Mouse (Mus musculus): Measurements from ENCODE around the gene Gm3486. TPM values are rescaled to one million over a fixed set of nuclear protein-coding genes. Genes with fewer than 3 reads are reported as not detected.
"Not testable (repeated sequence)": the region's sequence is repeated elsewhere in the genome, so short reads cannot be mapped to it uniquely, and the experiment has no call there.

Gm3486 gene
- not detected in 2 replicates for polyA plus RNA-seq (2016; fragmentation: Nextera tagmentation; extraction: Ambion mirVana)

DNA sequence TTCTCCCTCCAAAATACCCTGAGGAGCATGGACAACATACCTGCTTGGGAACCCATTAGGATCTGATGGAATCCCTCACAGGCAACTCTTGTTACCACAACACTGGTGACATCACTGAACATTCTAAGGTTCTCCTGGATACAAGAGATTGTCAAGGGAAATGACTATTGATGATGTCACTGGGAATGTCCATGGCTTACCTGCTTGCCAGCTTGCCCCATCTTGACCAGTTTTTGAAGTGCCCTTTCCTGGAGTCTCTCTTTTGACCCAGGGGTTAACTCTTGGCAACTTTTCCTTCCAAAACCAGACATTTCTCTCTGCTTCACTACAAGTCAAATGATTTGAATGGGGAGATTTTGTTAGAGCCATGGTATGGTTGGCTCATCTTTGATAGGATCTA, at the start of gene Gm3486:
Gene Gm3486, minus strand, starts transcription at position 101 of the 400 bp plus-strand sequence.
- H3K4me1 ChIP-seq; H3K4me3 ChIP-seq; DNase-seq (ENCODE audit: low spot score): not testable (repeated sequence)

DNA sequence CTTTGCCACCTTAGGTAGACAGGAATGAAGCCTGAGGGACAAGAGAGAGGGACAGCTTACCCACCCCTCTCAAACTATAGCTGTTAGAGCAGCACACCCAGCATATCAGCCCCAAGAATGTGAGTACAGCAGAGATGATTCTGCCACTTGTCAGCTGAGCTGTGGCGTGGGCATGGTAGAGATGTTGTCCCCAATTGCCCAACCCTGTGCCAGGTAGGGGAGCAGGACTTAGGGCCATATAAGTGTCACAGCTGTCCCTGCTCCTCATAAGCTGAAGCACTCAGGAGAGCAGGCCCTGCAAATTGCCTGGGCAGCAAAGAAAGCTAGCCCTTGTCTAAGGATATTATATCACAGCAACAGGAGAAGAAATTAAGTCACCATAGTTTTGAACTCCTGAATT, 35.4 kb upstream of the Gm3486 start:
- WGBS: 66% methylated on average over 1 of the region's 1 CpGs
- H3K27me3 ChIP-seq (ENCODE audit: insufficient read depth, poor library complexity, severe bottlenecking); H3K4me3 ChIP-seq; H3K4me1 ChIP-seq; H3K27ac ChIP-seq; H3K9me3 ChIP-seq; H3K36me3 ChIP-seq: not testable (repeated sequence)
- peak; percentile 50 for DNase-seq (ENCODE audit: low spot score)

More for the DNA sequence above, at the start of gene Gm3486:
- not testable (repeated sequence) for H3K27me3 ChIP-seq (ENCODE audit: insufficient read depth, poor library complexity, severe bottlenecking); H3K36me3 ChIP-seq; H3K9me3 ChIP-seq; H3K27ac ChIP-seq

DNA sequence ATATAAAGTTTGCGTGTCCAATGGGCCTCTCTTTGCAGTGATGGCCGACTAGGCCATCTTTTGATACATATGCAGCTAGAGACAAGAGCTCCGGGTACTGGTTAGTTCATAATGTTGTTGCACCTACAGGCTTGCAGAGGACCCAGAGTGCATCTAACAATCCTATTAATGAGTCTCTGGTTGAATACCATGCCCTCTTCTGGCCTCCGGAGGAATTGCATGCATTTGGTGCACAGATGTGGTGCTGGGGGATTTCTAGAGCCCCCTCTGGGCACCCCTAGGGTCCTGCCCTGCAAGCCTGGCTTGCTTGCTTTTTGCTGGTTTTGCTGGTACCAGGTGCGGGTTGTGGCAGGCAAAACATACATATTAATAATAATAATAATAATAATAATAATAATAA, 31.4 kb upstream of the Gm3486 start:
- 65% methylated on average over 5 of the region's 5 CpGs for WGBS
- not testable (repeated sequence) for DNase-seq (ENCODE audit: low spot score); H3K4me1 ChIP-seq; H3K4me3 ChIP-seq; H3K27ac ChIP-seq; H3K27me3 ChIP-seq (ENCODE audit: insufficient read depth, poor library complexity, severe bottlenecking); H3K9me3 ChIP-seq; H3K36me3 ChIP-seq

DNA sequence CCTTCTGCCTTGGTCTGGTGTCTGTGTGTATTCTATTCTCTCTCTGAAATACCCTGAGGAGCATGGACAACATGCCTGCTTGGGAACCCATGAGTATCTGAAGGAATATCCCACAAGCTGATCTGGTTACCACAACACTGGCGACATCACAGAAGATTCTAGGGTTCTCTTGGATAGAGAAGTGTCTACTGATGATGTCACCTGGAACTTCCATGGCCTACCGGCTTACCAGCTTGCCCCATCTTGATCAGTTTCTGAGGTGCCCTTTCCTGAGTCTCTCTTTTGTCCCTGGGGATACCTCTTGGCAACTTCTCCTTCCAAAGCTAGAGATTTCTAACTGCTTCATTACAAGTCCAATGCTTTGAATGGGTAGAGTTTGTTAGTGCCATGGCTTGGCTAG, 35.9 kb downstream of the Gm3486 start, which contains the start of gene Gm7954:
Gene Gm7954, minus strand, starts transcription at position 101 of the 400 bp plus-strand sequence.
- H3K4me3 ChIP-seq; H3K4me1 ChIP-seq; H3K9me3 ChIP-seq; H3K27ac ChIP-seq; H3K36me3 ChIP-seq; H3K27me3 ChIP-seq (ENCODE audit: insufficient read depth, poor library complexity, severe bottlenecking); DNase-seq (ENCODE audit: low spot score): not testable (repeated sequence)
- no CpG with 5 or more reads among the region's 2 CpGs for WGBS

Other genes with a start within 250 kb of the Gm3486 start
- not detected in 2 replicates for gene Gm2832, start 210.7 kb downstream of the Gm3486 start, polyA plus RNA-seq (2016; fragmentation: Nextera tagmentation; extraction: Ambion mirVana)
- not detected in 2 replicates for gene Gm5798, start 140.9 kb downstream of the Gm3486 start, polyA plus RNA-seq (2016; fragmentation: Nextera tagmentation; extraction: Ambion mirVana)
- not detected in 2 replicates for gene Gm7945, start 103.1 kb downstream of the Gm3486 start, polyA plus RNA-seq (2016; fragmentation: Nextera tagmentation; extraction: Ambion mirVana)
- not detected in 2 replicates for gene Gm6482, start 81.2 kb downstream of the Gm3486 start, polyA plus RNA-seq (2016; fragmentation: Nextera tagmentation; extraction: Ambion mirVana)
- gene Gm7954, start 36.0 kb downstream of the Gm3486 start, polyA plus RNA-seq (2016; fragmentation: Nextera tagmentation; extraction: Ambion mirVana): not detected in 2 replicates
- not detected in 2 replicates for gene Gm7970, start 66.1 kb upstream of the Gm3486 start, polyA plus RNA-seq (2016; fragmentation: Nextera tagmentation; extraction: Ambion mirVana)
- gene 1700049E17Rik2, start 83.7 kb upstream of the Gm3486 start, polyA plus RNA-seq (2016; fragmentation: Nextera tagmentation; extraction: Ambion mirVana): not detected in 2 replicates
- gene Gm3072, start 135.1 kb upstream of the Gm3486 start, polyA plus RNA-seq (2016; fragmentation: Nextera tagmentation; extraction: Ambion mirVana): not detected in 2 replicates
- gene Gm3676, start 157.0 kb upstream of the Gm3486 start, polyA plus RNA-seq (2016; fragmentation: Nextera tagmentation; extraction: Ambion mirVana): not detected in 2 replicates
- not detected in 2 replicates for gene Gm8068, start 212.4 kb upstream of the Gm3486 start, polyA plus RNA-seq (2016; fragmentation: Nextera tagmentation; extraction: Ambion mirVana)